Mouse (Mus musculus): ENCODE results near the gene Bzw1. TPM values are rescaled to one million over a fixed set of nuclear protein-coding genes. Genes with fewer than 3 reads are reported as not detected.
A peak's percentile ranks its signal among the peaks of the same experiment; 100 is the strongest.

The Bzw1 gene
- 201 and 206 TPM in 2 replicates for polyA plus RNA-seq (2015; fragmentation: Nextera tagmentation; extraction: Ambion mirVana)

DNA sequence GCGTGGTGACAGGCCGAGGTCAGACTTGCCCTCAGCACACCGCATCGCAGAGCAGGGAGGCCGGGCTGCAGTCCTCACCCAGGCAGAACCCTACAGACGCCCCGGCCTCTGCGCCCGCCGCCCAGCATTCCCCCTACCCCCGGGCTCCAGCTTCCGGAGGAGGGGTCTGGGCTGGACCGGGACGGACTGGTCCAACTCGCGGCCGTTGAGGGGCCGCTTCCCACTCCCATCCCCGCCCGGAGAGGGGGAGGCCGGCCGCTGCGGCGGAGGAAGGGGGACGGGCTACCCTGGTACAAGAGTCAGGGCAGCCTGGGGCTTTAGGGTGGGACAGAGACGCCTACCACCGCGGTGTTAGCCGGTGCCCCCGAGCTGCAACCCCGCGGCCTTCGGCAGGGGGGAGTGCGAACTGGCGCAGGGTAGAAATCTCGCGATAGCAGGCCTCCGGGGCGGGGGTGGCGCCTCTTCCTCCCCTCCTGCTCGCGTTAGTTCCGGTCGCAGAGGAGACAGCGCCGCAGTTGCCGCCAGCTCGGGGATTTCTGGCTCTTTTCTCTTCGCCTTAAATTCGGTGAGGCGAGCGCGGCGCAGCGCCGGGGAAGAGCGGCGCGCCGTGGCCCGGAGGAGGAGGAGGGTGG, at the start of gene Bzw1:
Gene Bzw1, plus strand, starts transcription at position 247 of the 632 bp plus-strand sequence.
- peak within 1 kb of the TSS; percentile 97 for H3K9ac ChIP-seq (replicated peaks; ENCODE audit: low read depth)
- H3K36me3 ChIP-seq (ENCODE audit: insufficient read depth, low read length): peaks cover 7% of the 10 kb centered on the region; the same call in 1 of the 2 replicates
- under 1% methylated on average over 39 of the region's 61 CpGs for WGBS
- TF ChIP-seq CTCF (IDR thresholded peaks at IDR 0.05) (no peak; the same call in 1 of the 2 replicates), EP300 (IDR thresholded peaks at IDR 0.05) (peak; percentile 89)
- peak within 1 kb of the TSS; percentile 98 for H3K4me3 ChIP-seq (ENCODE audit: low read depth, low read length)
- H3K27me3 ChIP-seq (replicated peaks; ENCODE audit: insufficient read depth, low read length): no peaks in the 10 kb centered on the region
- H3K27ac ChIP-seq (ENCODE audit: low read length): peak within 1 kb of the TSS; percentile 95
- peak; percentile 97 for DNase-seq (ENCODE audit: low spot score)
- peak; percentile 98 for ATAC-seq
- H3K4me2 ChIP-seq (replicated peaks; ENCODE audit: low read depth, low read length): peak within 1 kb of the TSS; percentile 82
- no peaks in the 10 kb centered on the region for H3K9me3 ChIP-seq (ENCODE audit: low read length)
- peaks cover 5% of the 10 kb centered on the region; the same call in 1 of the 2 replicates for H3K4me1 ChIP-seq (ENCODE audit: insufficient read depth, low read depth, low read length)

DNA sequence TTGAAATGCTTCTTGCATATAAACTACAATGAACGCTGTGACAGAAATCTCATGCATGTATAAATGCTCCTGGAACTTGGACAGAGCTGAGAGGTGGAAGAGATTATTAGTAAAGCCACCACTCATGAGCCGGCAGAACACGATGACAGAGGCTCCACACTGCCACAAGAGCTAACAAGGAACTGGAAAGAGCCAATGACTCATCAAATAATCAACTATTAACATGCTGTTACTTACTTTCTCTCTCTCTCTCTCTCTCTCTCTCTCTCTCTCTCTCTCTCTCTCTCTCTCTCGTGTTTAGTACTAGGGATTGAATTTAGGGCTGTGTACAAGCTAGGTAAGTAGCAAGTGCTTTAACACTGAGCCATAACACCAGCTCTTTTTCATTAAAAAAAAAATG, 48.8 kb upstream of the Bzw1 start:
- Histone ChIP-seq H3K9me3 (ENCODE audit: low read length) (no peaks in the 10 kb centered on the region), H3K4me3 (ENCODE audit: low read depth, low read length) (no peak overlapping the region), H3K4me2 (replicated peaks; ENCODE audit: low read depth, low read length) (no peak overlapping the region), H3K4me1 (ENCODE audit: insufficient read depth, low read depth, low read length) (no peaks in the 10 kb centered on the region), H3K27me3 (replicated peaks; ENCODE audit: insufficient read depth, low read length) (no peaks in the 10 kb centered on the region), H3K36me3 (ENCODE audit: insufficient read depth, low read length) (no peaks in the 10 kb centered on the region), H3K9ac (replicated peaks; ENCODE audit: low read depth) (no peak overlapping the region), H3K27ac (ENCODE audit: low read length) (no peak overlapping the region)
- WGBS: 65% methylated on average over 4 of the region's 4 CpGs
- DNase-seq (ENCODE audit: low spot score) (no peak), ATAC-seq (no peak)
- TF ChIP-seq CTCF (IDR thresholded peaks at IDR 0.05) (no peak), EP300 (IDR thresholded peaks at IDR 0.05) (no peak)

DNA sequence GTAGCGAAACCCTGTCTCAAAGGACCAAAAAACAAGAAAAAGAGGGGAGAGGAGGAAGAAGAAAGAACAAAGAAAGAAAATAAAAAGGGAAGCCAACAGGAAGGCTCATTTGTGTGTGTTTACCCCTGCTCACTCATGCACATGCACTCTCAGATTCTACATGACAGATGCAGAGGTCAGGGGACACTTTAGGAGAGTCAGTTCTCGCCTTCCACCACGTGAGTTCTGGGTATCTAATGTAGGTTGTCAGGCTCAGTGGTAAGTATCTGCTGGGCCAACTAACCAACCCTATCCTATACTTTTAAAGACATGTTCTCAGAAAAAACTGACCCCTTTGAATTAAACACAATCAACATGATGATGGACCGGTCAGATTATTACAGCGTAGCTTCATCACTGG, 48.1 kb upstream of the Bzw1 start:
- no peak for TF ChIP-seq CTCF (IDR thresholded peaks at IDR 0.05)
- no peak for TF ChIP-seq EP300 (IDR thresholded peaks at IDR 0.05)
- Histone ChIP-seq H3K4me3 (ENCODE audit: low read depth, low read length) (no peak overlapping the region), H3K27me3 (replicated peaks; ENCODE audit: insufficient read depth, low read length) (no peaks in the 10 kb centered on the region), H3K9me3 (ENCODE audit: low read length) (no peaks in the 10 kb centered on the region), H3K27ac (ENCODE audit: low read length) (no peak overlapping the region), H3K36me3 (ENCODE audit: insufficient read depth, low read length) (no peaks in the 10 kb centered on the region), H3K9ac (replicated peaks; ENCODE audit: low read depth) (no peak overlapping the region), H3K4me1 (ENCODE audit: insufficient read depth, low read depth, low read length) (no peaks in the 10 kb centered on the region), H3K4me2 (replicated peaks; ENCODE audit: low read depth, low read length) (no peak overlapping the region)
- WGBS: 74% methylated on average over 5 of the region's 5 CpGs
- DNase-seq (ENCODE audit: low spot score) (no peak), ATAC-seq (no peak)

DNA sequence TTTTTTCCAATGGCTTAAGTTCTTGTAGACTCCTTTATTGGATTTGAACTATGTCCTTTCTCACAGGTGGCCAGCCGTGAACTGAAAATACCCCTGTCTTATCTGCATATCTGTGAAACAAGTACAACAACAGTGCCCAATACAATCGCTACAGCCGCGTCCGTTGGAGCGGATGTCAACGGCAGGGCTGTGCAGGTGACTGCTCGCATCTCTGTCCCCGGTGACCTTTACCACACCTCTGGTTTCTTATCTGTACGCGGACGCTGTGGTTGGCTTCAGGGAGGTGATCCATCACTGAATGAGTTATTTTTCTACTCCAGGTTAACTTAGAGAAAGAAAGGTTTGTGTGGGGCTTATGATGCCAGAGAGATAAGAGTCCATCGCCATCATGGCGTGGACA, 46.5 kb upstream of the Bzw1 start:
- WGBS: 38% methylated on average over 14 of the region's 14 CpGs
- Histone ChIP-seq H3K9ac (replicated peaks; ENCODE audit: low read depth) (no peak overlapping the region), H3K4me1 (ENCODE audit: insufficient read depth, low read depth, low read length) (no peaks in the 10 kb centered on the region), H3K27ac (ENCODE audit: low read length) (no peak overlapping the region), H3K4me2 (replicated peaks; ENCODE audit: low read depth, low read length) (no peak overlapping the region), H3K36me3 (ENCODE audit: insufficient read depth, low read length) (no peaks in the 10 kb centered on the region), H3K9me3 (ENCODE audit: low read length) (no peaks in the 10 kb centered on the region), H3K4me3 (ENCODE audit: low read depth, low read length) (no peak overlapping the region), H3K27me3 (replicated peaks; ENCODE audit: insufficient read depth, low read length) (no peaks in the 10 kb centered on the region)
- ATAC-seq (no peak), DNase-seq (ENCODE audit: low spot score) (no peak)
- no peak for TF ChIP-seq EP300 (IDR thresholded peaks at IDR 0.05)
- no peak for TF ChIP-seq CTCF (IDR thresholded peaks at IDR 0.05)

DNA sequence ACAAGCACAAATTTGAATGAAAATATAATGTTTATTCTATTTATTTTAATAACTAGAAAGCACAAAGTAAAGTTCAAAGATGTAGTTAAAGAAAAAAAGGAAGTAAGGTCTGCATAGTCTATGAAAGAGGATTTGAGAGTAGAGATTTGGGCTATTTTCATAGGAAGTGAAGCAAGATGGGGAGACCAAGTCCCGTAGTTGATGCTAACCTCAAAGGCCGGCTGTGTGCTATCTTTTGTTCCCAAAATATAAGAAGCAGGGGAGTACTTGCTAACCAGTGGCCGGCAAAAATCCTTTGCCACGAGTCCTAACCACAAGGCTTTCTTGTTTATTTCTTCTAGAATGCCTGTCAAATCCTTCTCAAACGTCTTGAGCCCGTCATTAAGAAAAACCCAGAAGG, 44.0 kb upstream of the Bzw1 start:
- H3K4me1 ChIP-seq (ENCODE audit: insufficient read depth, low read depth, low read length): no peaks in the 10 kb centered on the region
- no peak overlapping the region for H3K9ac ChIP-seq (replicated peaks; ENCODE audit: low read depth)
- no peak overlapping the region for H3K27ac ChIP-seq (ENCODE audit: low read length)
- no peak overlapping the region for H3K4me2 ChIP-seq (replicated peaks; ENCODE audit: low read depth, low read length)
- TF ChIP-seq CTCF (IDR thresholded peaks at IDR 0.05): no peak
- H3K36me3 ChIP-seq (ENCODE audit: insufficient read depth, low read length): no peaks in the 10 kb centered on the region
- no peaks in the 10 kb centered on the region for H3K27me3 ChIP-seq (replicated peaks; ENCODE audit: insufficient read depth, low read length)
- H3K4me3 ChIP-seq (ENCODE audit: low read depth, low read length): no peak overlapping the region
- H3K9me3 ChIP-seq (ENCODE audit: low read length): no peaks in the 10 kb centered on the region
- WGBS: 65% methylated on average over 6 of the region's 6 CpGs
- ATAC-seq: no peak
- no peak for DNase-seq (ENCODE audit: low spot score)

DNA sequence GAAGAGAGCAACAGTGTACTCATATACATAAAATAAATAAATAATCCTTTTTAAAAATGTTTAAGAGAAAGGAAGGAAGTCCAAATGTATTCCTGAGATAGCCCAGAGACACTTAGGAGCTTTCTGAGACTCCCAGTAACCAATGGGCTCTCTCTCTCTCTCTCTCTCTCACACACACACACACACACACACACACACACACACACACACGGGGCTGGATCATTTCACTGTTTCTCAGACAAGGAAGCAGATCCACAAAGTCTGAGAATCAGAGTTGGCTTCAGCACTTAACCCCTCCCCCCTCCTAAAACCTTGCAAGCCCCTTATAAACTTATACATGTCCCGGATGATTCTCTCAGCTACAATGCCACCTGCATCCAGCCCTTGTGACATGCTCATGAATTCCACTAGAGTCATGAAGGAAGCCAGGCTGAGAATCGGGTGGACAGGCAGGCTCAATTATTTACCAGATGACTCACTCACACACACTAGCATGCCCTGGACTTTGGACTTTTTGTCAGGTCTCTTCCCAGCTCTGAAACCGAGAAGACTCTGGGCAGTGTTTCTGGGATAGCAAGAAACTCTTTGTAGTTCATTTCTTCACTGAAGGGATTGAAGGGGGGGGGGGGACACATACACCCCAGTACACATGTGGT, 39.3 kb upstream of the Bzw1 start:
- H3K27me3 ChIP-seq (replicated peaks; ENCODE audit: insufficient read depth, low read length): no peaks in the 10 kb centered on the region
- ATAC-seq: no peak
- no peaks in the 10 kb centered on the region for H3K4me1 ChIP-seq (ENCODE audit: insufficient read depth, low read depth, low read length)
- H3K9ac ChIP-seq (replicated peaks; ENCODE audit: low read depth): no peak overlapping the region
- WGBS: 41% methylated on average over 4 of the region's 4 CpGs
- H3K4me3 ChIP-seq (ENCODE audit: low read depth, low read length): no peak overlapping the region
- no peaks in the 10 kb centered on the region for H3K9me3 ChIP-seq (ENCODE audit: low read length)
- no peaks in the 10 kb centered on the region for H3K36me3 ChIP-seq (ENCODE audit: insufficient read depth, low read length)
- H3K27ac ChIP-seq (ENCODE audit: low read length): no peak overlapping the region
- no peak for TF ChIP-seq EP300 (IDR thresholded peaks at IDR 0.05)
- no peak for TF ChIP-seq CTCF (IDR thresholded peaks at IDR 0.05)
- H3K4me2 ChIP-seq (replicated peaks; ENCODE audit: low read depth, low read length): no peak overlapping the region
- DNase-seq (ENCODE audit: low spot score): no peak

Data from lung, postnatal 0 days (tissue).